Comparison of ENCODE assay signal across 9 mouse cellular contexts in genomic region chr13:43122306-43123070, GRCm38 (mm10). TPM values are rescaled to one million over a fixed set of nuclear protein-coding genes. Genes with fewer than 3 reads are reported as not detected.
DNase-seq lines count a peak whose midpoint lies in the region; TF ChIP-seq lines count a peak whose summit lies in the region.
"Had no signal": no experiment of that assay in that cellular context is flagged by ENCODE, and none has a peak within 500 bp of the region (broad histone marks: within the 10 kb centered on the region; RNA-seq: fewer than 3 reads in every experiment).

No protein-coding gene starts in this region.

- peaks cover 11% of the 10 kb centered on the region for H3K4me1 ChIP-seq in lung, adult 2 months (ENCODE audit: control insufficient read depth, insufficient read depth, low read length)

- intact Hi-C loops in heart, postnatal 14 days (cut with DNase I), result no loop called here

- TF ChIP-seq CTCF in lung, adult 2 months (IDR thresholded peaks at IDR 0.05; ENCODE audit: insufficient read depth, low read length), result no peak

- WGBS in lung, adult 2 months, result 69% methylated on average over 16 of the region's 16 CpGs

- DNase-seq in kidney, postnatal 10 days, result peak; percentile 28
- no peak for DNase-seq in kidney, adult 8-10 months
- peak; percentile 37 for DNase-seq in MN1 (ENCODE audit: low spot score)
- peak; percentile 25 for DNase-seq in embryo, embryonic 9.5 days (ENCODE audit: extremely low spot score)
- peak; percentile 38 to 53 for DNase-seq in heart, postnatal 14 days
- DNase-seq in urinary bladder, postnatal 14 days (ENCODE audit: low spot score), result no peak
- DNase-seq in thymus, adult 18-20 months, result no peak
- no peak for DNase-seq in lung, adult 2 months

- no peak overlapping the region for H3K4me3 ChIP-seq in lung, adult 2 months (replicated peaks; ENCODE audit: extremely low read depth, low read depth, low read length)
- H3K4me3 ChIP-seq: hindbrain, embryonic 12.5 days had no signal

- no peak for TF ChIP-seq POLR2A in lung, adult 2 months (IDR thresholded peaks at IDR 0.05; ENCODE audit: borderline replicate concordance, extremely low read depth, low read depth, low read length)

RNA-seq across cellular contexts. Expression of gene Tbc1d7, which starts 48.8 kb away (rescaled TPM):
- 10 to 100 TPM; 29.7 to 35.3 TPM for total RNA-seq in heart, postnatal 14 days (2021)
- polyA plus RNA-seq in lung, adult 2 months (2012; rRNA removed), result 8.1 and 16.5 TPM in 2 replicates

Comparison
In these comparisons a context has a peak if more than half of its experiments do, and no peak if none do; other contexts are left out.
1. DNase-seq: peak in kidney, postnatal 10 days (single experiment), MN1 (single experiment), embryo, embryonic 9.5 days (single experiment) and heart, postnatal 14 days (2 of 2); none in kidney, adult 8-10 months (0 of 2), urinary bladder, postnatal 14 days (single experiment), thymus, adult 18-20 months (0 of 2) and lung, adult 2 months (single experiment).